Mouse (Mus musculus) thymus, adult 2 months (tissue): ENCODE measurements around the gene Becn1.

Experiments
- CTCF ChIP-seq: fragments of 200-500 bp; IDR thresholded peaks from 2 replicates; pipeline ENCODE4 v1.5.1; 2012; ENCODE audit warnings: mild to moderate bottlenecking, control low read depth, low read length, moderate library complexity, borderline replicate concordance; ENCODE audit not compliant: control insufficient read depth, poor library complexity, insufficient read depth; ENCODE audit errors: extremely low read depth
- POLR2A ChIP-seq: fragments of 200-500 bp; IDR thresholded peaks from 2 replicates; pipeline ENCODE4 v1.6.1; 2012; ENCODE audit warnings: mild to moderate bottlenecking, low read length, control low read depth, moderate library complexity; ENCODE audit not compliant: control insufficient read depth, poor library complexity, insufficient read depth; ENCODE audit errors: extremely low read depth

DNA sequence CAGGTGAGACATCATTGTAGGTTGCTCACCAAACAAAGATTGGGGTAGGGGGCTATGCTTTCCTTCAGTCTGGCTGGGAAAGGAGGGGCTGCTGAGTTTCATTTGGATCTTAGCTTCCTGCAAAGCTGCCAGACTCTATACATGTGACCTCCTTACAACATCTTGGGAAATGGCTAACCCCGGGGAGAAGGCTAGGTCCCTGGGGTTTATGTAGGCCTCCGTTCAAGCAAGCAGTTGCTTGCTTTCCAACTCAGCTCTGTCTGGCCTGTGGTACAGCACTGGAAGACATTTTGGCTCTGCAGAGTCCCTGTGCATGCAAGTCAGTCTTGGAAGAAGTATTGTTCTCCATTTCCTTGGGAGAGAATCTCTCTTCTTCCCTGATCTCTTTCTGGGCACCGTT lies 30.5 kb upstream of the Becn1 start:
- no peak for TF ChIP-seq CTCF
- TF ChIP-seq POLR2A, result no peak
